Mouse (Mus musculus) erythroblast, embryonic 14.5 days (primary cell): ENCODE data around the gene Gm45785. TPM values are rescaled to one million over a fixed set of nuclear protein-coding genes. Genes with fewer than 3 reads are reported as not detected.

Experiments
- H3K27me3 ChIP-seq: 2 replicates; pipeline ENCODE4 v1.6.1; 2012; ENCODE audit warnings: inconsistent platforms; ENCODE audit not compliant: control insufficient read depth
- H3K36me3 ChIP-seq: 2 replicates; pipeline ENCODE4 v1.6.1; 2012; ENCODE audit warnings: mild to moderate bottlenecking, inconsistent platforms; ENCODE audit not compliant: control insufficient read depth
- H3K4me1 ChIP-seq: 2 replicates; pipeline ENCODE4 v1.6.1; 2012; ENCODE audit warnings: inconsistent platforms; ENCODE audit not compliant: control insufficient read depth
- H3K4me3 ChIP-seq: replicated peaks from 2 replicates; pipeline ENCODE3; 2012; ENCODE audit warnings: moderate library complexity, mild to moderate bottlenecking, inconsistent platforms
- H3K9me3 ChIP-seq: 2 replicates; pipeline ENCODE4 v1.6.1; 2012; ENCODE audit warnings: low read length, inconsistent platforms, mixed read lengths; ENCODE audit not compliant: control insufficient read depth
- GATA1 ChIP-seq: IDR thresholded peaks from 2 replicates; pipeline ENCODE4 v1.6.1; 2012; ENCODE audit warnings: low read length, inconsistent platforms, mixed read lengths
- TAL1 ChIP-seq: IDR thresholded peaks from 3 replicates; pipeline ENCODE4 v1.6.1; 2012; ENCODE audit warnings: low read length, inconsistent platforms, mixed read lengths
- polyA plus RNA-seq: library from polyadenylated mRNA; stranded (reverse); fragments of >175 nt; gene quantifications from 2 replicates; pipeline ENCODE4 v1.2.3, GENCODE M21; 2012

Gm45785 gene
- polyA plus RNA-seq, 1 experiment = not detected

DNA sequence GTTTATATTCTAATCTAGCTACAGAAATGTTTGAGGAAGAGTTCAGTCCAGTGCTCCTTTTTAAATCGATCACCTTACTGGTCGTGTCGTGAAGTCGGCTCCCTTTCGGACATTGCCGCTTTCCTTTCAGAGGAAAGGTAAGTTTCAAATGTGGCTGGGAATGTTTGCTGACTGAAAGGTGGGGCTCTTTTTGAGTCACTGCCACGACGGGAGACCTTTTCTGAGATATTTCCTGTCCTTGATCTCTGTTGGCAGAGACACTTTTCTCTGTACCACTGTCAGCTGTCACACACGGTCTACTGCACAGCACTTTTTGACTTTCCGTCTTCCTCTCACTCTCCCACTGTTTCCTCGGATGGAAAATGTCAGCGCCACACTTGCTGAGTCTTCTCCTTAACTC lies 43.3 kb downstream of the Gm45785 start:
- Histone ChIP-seq H3K27me3 (no peaks in the 10 kb centered on the region), H3K4me3 (no peak overlapping the region), H3K9me3 (no peaks in the 10 kb centered on the region), H3K4me1 (no peaks in the 10 kb centered on the region), H3K36me3 (no peaks in the 10 kb centered on the region)
- TF ChIP-seq TAL1 (no peak), GATA1 (no peak)

DNA sequence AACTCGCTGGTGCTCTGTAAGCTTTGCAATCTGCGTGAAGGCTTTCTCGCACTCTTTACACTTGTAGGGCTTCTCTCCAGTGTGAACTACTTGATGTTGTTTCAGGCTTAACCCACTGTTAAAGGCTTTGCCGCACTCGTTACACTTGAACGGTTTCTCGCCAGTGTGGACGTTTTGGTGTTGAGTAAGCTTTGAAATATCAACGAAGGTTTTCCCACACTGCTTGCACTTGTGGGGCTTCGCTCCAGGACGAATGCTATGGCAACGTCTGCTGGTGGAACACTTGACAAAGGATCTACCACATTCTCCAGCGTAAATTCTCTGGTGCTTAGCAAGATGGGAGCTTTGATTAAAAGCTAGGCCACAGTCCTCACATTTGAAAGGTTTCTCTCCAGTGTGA lies 44.4 kb downstream of the Gm45785 start:
- Histone ChIP-seq H3K9me3 (no peaks in the 10 kb centered on the region), H3K36me3 (no peaks in the 10 kb centered on the region), H3K4me3 (no peak overlapping the region), H3K4me1 (no peaks in the 10 kb centered on the region), H3K27me3 (no peaks in the 10 kb centered on the region)
- TF ChIP-seq TAL1 (no peak), GATA1 (no peak)

DNA sequence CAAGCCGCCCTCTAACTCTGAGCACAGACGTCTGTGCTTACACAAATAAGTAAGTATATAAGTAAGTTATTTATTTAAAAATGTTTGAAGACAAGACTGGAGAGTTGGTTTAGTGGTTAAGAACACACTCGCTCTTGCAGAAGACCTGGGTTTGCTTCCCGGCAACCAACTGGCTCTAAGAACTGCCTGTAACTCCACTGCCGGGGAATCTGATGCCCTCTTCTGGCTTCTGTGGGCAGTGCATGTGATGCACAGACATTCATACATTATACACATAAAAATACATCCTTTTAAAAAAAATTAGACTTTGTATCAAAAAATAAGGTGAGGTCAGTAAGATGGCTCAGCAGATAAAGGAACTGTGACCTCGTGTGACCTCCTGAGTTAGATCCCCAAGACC lies 45.6 kb downstream of the Gm45785 start:
- TF ChIP-seq TAL1 = no peak
- no peak for TF ChIP-seq GATA1
- Histone ChIP-seq H3K4me1 (no peaks in the 10 kb centered on the region), H3K36me3 (no peaks in the 10 kb centered on the region), H3K9me3 (no peaks in the 10 kb centered on the region), H3K27me3 (no peaks in the 10 kb centered on the region), H3K4me3 (no peak overlapping the region)

GRCm38 (mm10) chr7:140805704-140806103 lies 50.4 kb downstream of the Gm45785 start:
- H3K4me3 ChIP-seq = no peak overlapping the region
- H3K4me1 ChIP-seq = no peaks in the 10 kb centered on the region
- no peaks in the 10 kb centered on the region for H3K27me3 ChIP-seq
- TF ChIP-seq GATA1 (no peak), TAL1 (no peak)
- no peaks in the 10 kb centered on the region for H3K9me3 ChIP-seq
- no peaks in the 10 kb centered on the region for H3K36me3 ChIP-seq

DNA sequence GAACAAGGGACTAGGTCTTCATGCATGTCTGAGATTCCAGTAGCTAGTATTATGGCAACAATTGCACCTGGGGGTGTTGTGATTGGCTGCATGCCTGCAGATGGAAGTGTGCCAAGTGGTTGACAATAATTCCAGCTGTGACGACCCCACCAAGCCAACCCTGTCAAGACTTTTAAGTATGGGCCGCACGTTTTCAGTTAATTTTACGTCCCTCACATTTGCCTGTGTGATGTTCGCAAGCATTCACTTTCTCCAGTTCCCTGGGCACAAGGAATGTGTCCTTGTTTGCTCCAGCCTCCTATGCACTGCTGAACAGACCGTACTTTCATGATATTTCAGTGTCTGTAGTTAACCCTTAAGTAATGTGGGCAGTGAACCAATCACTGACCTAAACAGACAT lies 53.5 kb downstream of the Gm45785 start:
- H3K27me3 ChIP-seq = no peaks in the 10 kb centered on the region
- H3K4me1 ChIP-seq = no peaks in the 10 kb centered on the region
- no peaks in the 10 kb centered on the region for H3K36me3 ChIP-seq
- TF ChIP-seq GATA1 (no peak), TAL1 (no peak)
- H3K4me3 ChIP-seq = no peak overlapping the region
- no peaks in the 10 kb centered on the region for H3K9me3 ChIP-seq

DNA sequence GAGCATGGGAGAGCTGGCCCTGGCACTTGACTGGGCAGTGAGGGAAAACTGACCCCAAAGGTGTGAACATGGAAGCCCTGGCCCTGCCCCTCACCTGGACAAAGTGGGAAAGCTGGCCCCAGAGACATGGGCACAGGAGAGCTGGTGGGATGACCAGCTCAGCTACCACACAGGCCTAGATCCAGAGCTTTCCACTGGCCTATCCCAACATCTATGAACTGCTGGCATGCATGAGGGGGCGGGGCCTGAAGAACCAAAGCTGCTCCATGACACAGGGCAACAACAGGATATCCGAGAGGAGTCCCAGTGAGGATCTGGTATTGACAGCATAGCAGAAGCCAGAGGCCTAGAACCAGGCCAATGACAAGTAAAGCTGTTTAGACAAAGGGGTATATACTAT lies 57.9 kb downstream of the Gm45785 start:
- H3K9me3 ChIP-seq = no peaks in the 10 kb centered on the region
- H3K4me3 ChIP-seq = no peak overlapping the region
- TF ChIP-seq GATA1 (no peak), TAL1 (no peak)
- no peaks in the 10 kb centered on the region for H3K27me3 ChIP-seq
- no peaks in the 10 kb centered on the region for H3K4me1 ChIP-seq
- H3K36me3 ChIP-seq = no peaks in the 10 kb centered on the region

DNA sequence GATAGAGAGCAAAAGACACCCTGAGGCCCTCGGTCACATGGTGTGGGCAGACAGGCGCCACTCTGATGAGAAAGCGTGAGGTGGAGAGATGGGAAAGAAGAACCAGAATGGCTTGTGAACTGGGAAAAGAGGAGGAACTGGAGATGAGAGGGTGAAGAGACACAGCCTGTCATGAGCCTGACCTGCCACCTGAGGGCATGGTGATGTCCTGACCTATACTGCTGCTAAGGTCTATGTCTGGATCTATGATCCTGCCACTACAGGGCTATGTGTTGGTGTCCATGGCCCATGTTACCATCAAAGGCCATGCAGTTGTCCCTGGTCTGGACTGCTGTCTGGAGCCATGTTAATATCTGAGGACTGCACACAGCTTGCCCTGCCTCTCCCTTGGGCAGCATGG lies 58.5 kb downstream of the Gm45785 start:
- Histone ChIP-seq H3K36me3 (no peaks in the 10 kb centered on the region), H3K9me3 (no peaks in the 10 kb centered on the region), H3K4me1 (no peaks in the 10 kb centered on the region), H3K27me3 (no peaks in the 10 kb centered on the region), H3K4me3 (no peak overlapping the region)
- TF ChIP-seq GATA1 (no peak), TAL1 (no peak)

- no peaks in the 10 kb centered on the region for H3K36me3 ChIP-seq
- H3K4me3 ChIP-seq = no peak overlapping the region
- no peak for TF ChIP-seq GATA1
- no peak for TF ChIP-seq TAL1
- no peaks in the 10 kb centered on the region for H3K4me1 ChIP-seq
- H3K9me3 ChIP-seq = no peaks in the 10 kb centered on the region
- no peaks in the 10 kb centered on the region for H3K27me3 ChIP-seq
Observed at GRCm38 (mm10) chr7:140793541-140793940, 62.6 kb downstream of the Gm45785 start.

- Histone ChIP-seq H3K9me3 (peaks cover 3% of the 10 kb centered on the region; the same call in 1 of the 2 replicates), H3K27me3 (no peaks in the 10 kb centered on the region), H3K36me3 (no peaks in the 10 kb centered on the region), H3K4me3 (no peak overlapping the region), H3K4me1 (no peaks in the 10 kb centered on the region)
- TF ChIP-seq GATA1 (no peak), TAL1 (no peak)
Observed at GRCm38 (mm10) chr7:140788053-140788435, 68.1 kb downstream of the Gm45785 start.

DNA sequence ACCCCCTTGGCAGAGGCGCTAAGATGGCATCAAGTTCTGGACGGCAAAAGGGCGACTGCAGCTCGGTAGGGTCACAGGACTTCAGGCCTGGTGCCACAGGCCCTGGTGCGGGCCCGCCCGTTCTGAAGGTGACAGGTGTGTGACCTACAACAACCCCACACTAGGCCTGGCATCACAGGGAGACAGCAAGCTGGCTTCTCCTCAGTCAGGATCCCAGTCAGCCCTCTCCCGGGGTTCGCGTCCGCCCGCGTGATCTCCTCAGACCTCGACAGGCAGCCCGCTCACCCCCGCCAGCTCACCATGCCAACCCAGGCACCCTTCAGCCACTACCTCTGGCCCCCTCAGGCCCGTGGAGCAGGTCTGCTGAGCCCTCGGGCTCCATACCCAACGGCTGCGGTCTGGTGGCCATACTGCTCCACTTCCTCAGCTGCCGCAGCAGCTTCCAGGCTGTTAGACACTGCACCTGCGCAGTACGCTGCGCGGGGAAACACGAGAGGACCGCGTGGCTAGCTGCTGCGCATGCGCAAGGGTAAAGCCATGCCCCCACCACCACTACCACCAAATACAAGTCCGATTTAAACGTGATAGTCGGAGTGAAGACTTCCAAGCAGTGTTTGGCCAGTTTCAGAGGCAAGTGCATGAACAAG lies 68.6 kb downstream of the Gm45785 start, which contains the start of gene Syce1:
Gene Syce1, minus strand, starts transcription at position 447 of the 647 bp plus-strand sequence.
- Histone ChIP-seq H3K36me3 (no peaks in the 10 kb centered on the region), H3K27me3 (no peaks in the 10 kb centered on the region), H3K9me3 (peaks cover 3% of the 10 kb centered on the region; the same call in 1 of the 2 replicates), H3K4me1 (no peaks in the 10 kb centered on the region), H3K4me3 (no peak within 1 kb of the TSS)
- TF ChIP-seq TAL1 (no peak), GATA1 (no peak)
